Mouse (Mus musculus) embryonic fibroblast, embryonic 13.5 days (primary cell): Measurements from ENCODE around the gene Slc10a6.

Experiments
- CTCF ChIP-seq: IDR thresholded peaks from 2 replicates; pipeline ENCODE4 v1.5.1; 2011; ENCODE audit warnings: mild to moderate bottlenecking, control low read depth, low read length, moderate library complexity, borderline replicate concordance; ENCODE audit not compliant: insufficient read depth
- POLR2A ChIP-seq: IDR thresholded peaks from 2 replicates; pipeline ENCODE4 v1.6.1; 2011; ENCODE audit warnings: low read depth, mild to moderate bottlenecking, control low read depth, low read length, moderate library complexity

DNA sequence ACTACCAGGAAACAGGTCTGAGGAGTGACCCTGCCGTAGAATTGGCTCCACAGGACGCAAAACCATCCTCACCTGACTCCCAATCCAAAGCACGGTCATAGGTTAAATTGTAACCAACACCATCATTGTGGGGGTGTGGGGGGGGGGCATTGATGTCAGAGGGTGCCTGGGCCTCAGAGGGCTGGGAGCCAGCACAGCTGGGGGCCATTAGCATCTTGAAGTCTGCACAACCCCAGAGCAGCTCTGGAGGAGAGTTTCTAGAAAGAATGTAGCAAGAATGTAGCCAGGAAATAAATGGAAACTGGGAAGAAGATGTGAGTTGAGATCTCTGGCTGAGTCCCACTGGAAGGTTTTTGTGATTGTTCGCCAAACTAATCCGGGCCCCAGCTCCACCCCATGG is 30.3 kb downstream of the Slc10a6 start:
- no peak for TF ChIP-seq CTCF
- no peak for TF ChIP-seq POLR2A
